Mouse (Mus musculus) stomach, embryonic 15.5 days (tissue): Measurements from ENCODE around the gene Nrros. TPM values are rescaled to one million over a fixed set of nuclear protein-coding genes. Genes with fewer than 3 reads are reported as not detected.
"Not testable (repeated sequence)": the region's sequence is repeated elsewhere in the genome, so short reads cannot be mapped to it uniquely, and the experiment has no call there.

Source experiments
- ATAC-seq: fragments of 200-750 bp; cut with Nextera tagmentation; 2 replicates; pipeline ENCODE4 v1.8.0; 2017; ENCODE audit warnings: low read depth, moderate number of reproducible peaks, moderate TSS enrichment; ENCODE audit not compliant: insufficient read depth, low FRiP score
- H3K27ac ChIP-seq: fragments of 300-500 bp; sonication (generic); 2 replicates; pipeline ENCODE4 v1.5.1; 2015; ENCODE audit warnings: mild to moderate bottlenecking, inconsistent platforms
- H3K27me3 ChIP-seq: fragments of 300-500 bp; sonication (generic); replicated peaks from 2 replicates; pipeline ENCODE4 v1.6.1; 2015; ENCODE audit warnings: inconsistent platforms
- H3K36me3 ChIP-seq: fragments of 300-500 bp; sonication (generic); 2 replicates; pipeline ENCODE4 v1.6.1; 2015; ENCODE audit warnings: inconsistent platforms
- H3K4me1 ChIP-seq: fragments of 300-500 bp; sonication (generic); 2 replicates; pipeline ENCODE4 v1.6.1; 2015; ENCODE audit warnings: inconsistent platforms
- H3K4me2 ChIP-seq: fragments of 300-500 bp; sonication (generic); 2 replicates; pipeline ENCODE4 v1.6.1; 2015; ENCODE audit warnings: mild to moderate bottlenecking, inconsistent platforms
- H3K4me3 ChIP-seq: fragments of 300-500 bp; sonication (generic); replicated peaks from 2 replicates; pipeline ENCODE4 v1.5.1; 2015; ENCODE audit warnings: inconsistent platforms
- H3K9ac ChIP-seq: fragments of 300-500 bp; sonication (generic); 2 replicates; pipeline ENCODE4 v1.6.1; 2015; ENCODE audit warnings: inconsistent platforms
- H3K9me3 ChIP-seq: fragments of 300-500 bp; sonication (generic); 2 replicates; pipeline ENCODE4 v1.6.1; 2016; ENCODE audit warnings: inconsistent platforms
- WGBS: fragments of 180-500 bp; shearing (Covaris S2); methylation state at CpG from one replicate; pipeline ENCODE4 v1.1.7; 2015; 5-methylcytosine and 5-hydroxymethylcytosine counted together
- polyA plus RNA-seq: library from polyadenylated mRNA; unstranded; fragments of >200 nt; fragmentation: Nextera tagmentation; extraction: Ambion mirVana; gene quantifications from 2 replicates; pipeline ENCODE4 v1.2.1, GENCODE M21; 2015

The Nrros gene
- polyA plus RNA-seq, 1 experiment from 2014 or later, result 19.5 TPM

DNA sequence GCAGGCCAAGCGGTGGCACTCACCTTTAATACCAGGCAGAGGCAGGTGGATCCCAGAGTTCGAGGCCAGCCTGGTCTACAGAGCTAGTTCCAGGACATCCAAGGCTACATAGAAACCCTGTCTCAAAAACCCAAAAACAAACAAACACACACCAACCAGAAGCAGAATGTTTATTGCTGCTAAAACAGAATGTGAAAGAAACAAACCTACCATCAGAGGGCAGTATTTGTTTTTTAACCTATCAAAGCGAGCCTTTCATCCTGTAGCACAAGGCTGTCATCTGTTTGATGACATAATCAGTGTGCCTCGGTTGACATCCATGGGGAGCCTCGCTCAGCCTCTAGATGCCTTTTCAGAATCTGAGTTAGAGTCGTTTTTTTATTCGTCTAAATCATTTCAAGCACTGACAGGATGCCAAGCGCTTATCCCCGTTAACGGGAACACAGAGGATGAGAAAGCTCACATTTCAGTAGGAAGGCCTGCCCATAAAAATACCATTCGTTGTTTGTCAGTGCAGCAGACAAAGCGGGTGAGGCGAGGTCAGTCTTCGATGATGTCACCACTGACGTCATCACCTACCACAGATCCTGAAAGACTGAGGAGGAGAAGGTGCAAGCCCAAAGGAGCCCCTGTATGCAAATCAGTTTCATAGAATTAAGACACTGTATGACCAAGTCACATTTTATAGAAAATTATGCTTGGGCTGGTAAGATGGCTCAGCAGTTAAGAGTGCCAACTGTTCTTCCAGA lies 54.3 kb downstream of the Nrros start:
- Histone ChIP-seq H3K36me3 (peaks cover 8% of the 10 kb centered on the region; the same call in 1 of the 2 replicates), H3K4me1 (no peaks in the 10 kb centered on the region; the same call in 1 of the 2 replicates), H3K9ac (no peak overlapping the region), H3K4me3 (no peak overlapping the region), H3K9me3 (no peaks in the 10 kb centered on the region), H3K4me2 (no peak overlapping the region), H3K27ac (no peak overlapping the region), H3K27me3 (no peaks in the 10 kb centered on the region)
- ATAC-seq, result no peak
- 68% methylated on average over 15 of the region's 15 CpGs for WGBS

DNA sequence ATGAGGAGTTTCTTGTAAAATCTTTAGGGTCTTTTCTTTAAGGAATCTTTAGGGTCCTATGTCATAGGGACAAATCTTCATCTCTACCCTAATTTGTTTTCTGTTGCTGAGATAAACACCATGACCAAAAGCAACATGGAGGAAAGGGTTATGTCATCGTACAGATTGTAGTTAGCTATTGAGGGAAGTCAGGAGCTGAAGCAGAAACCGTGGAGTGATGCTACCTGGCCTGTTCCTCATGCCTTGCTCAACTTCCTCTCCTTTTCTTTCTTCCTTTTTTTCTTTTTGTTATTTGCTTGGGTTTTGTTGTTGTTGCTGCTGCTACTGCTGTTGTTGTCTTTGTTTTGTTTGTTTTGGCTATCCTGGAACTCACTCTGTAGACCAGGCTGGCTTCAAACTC lies 56.8 kb downstream of the Nrros start:
- H3K27me3 ChIP-seq, result no peaks in the 10 kb centered on the region
- no peak overlapping the region for H3K27ac ChIP-seq
- no peak overlapping the region for H3K9ac ChIP-seq
- H3K4me1 ChIP-seq, result no peaks in the 10 kb centered on the region
- no peak for ATAC-seq
- H3K36me3 ChIP-seq, result peaks cover 11% of the 10 kb centered on the region; the same call in 1 of the 2 replicates
- 76% methylated on average over 2 of the region's 2 CpGs for WGBS
- no peak overlapping the region for H3K4me2 ChIP-seq
- H3K9me3 ChIP-seq, result no peaks in the 10 kb centered on the region
- no peak overlapping the region for H3K4me3 ChIP-seq

DNA sequence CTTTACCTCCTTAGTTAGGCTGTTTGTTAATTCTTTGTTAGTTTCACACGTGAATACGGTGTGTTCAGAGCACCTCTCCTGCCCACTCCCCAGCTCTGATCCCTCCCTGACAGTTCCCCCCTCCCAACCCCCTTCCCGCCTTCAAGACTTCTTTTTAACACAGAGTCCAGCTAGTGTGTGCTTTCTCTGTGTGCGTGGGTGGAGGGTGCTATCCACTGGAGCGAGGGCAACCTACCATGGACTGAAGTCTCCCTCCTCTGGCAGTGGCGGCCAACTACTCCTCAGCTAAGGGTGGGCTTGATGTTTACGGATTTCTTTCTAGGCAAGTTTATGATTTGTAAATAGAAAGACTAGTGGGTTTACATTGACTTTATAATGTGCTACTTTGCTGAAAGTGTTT lies 57.2 kb downstream of the Nrros start:
- Histone ChIP-seq H3K27ac (no peak overlapping the region), H3K4me3 (no peak overlapping the region), H3K4me1 (no peaks in the 10 kb centered on the region), H3K36me3 (peaks cover 11% of the 10 kb centered on the region; the same call in 1 of the 2 replicates), H3K27me3 (no peaks in the 10 kb centered on the region), H3K4me2 (no peak overlapping the region), H3K9me3 (no peaks in the 10 kb centered on the region), H3K9ac (no peak overlapping the region)
- no peak for ATAC-seq
- WGBS, result 76% methylated on average over 7 of the region's 7 CpGs

DNA sequence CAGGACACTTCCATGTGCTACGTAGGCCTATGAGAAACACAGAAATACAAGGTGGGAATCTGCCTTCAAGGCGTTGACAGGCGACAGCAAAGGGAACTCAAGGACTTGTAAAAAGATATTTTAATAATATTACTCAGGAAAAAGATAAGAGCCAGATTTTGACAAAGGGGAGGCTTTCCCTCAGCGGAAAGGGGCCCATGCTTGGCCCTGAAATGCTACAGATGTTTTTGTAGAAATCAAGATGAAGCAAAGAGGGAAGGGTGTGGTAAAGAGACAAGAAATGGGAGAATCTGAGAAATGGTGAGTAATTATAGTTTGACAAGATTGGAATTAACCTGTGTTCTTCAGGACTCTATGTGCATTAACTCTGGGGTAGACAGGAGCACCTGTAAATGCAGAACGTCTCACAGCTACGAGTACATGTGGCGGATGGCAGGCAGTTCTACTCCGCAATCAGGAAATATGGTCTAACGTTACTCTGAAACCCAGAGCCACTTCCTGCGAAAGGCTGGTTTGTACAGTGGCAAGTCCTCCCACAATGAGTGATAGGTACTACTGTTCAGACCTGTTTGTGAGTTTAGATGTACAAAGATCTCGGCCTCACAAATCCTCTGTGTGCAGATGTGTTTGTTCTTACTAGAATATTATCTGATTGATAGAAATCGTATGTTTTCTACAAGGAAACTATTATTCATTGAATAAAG lies 57.9 kb downstream of the Nrros start:
- H3K9ac ChIP-seq, result no peak overlapping the region
- H3K4me3 ChIP-seq, result no peak overlapping the region
- H3K9me3 ChIP-seq, result no peaks in the 10 kb centered on the region
- H3K4me2 ChIP-seq, result no peak overlapping the region
- 75% methylated on average over 12 of the region's 12 CpGs for WGBS
- H3K4me1 ChIP-seq, result no peaks in the 10 kb centered on the region
- H3K27me3 ChIP-seq, result no peaks in the 10 kb centered on the region
- ATAC-seq, result no peak
- H3K27ac ChIP-seq, result no peak overlapping the region
- H3K36me3 ChIP-seq, result peaks cover 11% of the 10 kb centered on the region; the same call in 1 of the 2 replicates

DNA sequence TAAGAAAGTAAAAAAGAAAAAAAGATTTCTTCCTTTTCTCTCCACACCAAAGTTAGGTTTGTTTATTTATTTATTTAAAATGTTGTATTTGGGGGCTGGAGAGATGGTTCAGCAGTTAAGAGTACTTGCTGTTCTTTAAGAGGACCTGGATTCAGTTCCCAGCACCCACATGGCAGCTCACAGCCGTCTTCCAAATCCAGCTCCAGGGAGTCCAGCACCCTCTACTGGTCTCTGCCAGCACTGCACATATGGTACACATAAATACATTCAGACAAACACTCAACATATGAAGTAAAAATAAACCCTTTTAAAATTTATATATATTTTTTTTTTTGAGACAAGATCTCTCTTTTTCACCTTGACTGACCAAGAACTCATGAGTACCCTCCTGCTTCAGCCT lies 59.7 kb downstream of the Nrros start:
- Histone ChIP-seq H3K27me3 (no peaks in the 10 kb centered on the region), H3K4me3 (no peak overlapping the region), H3K27ac (no peak overlapping the region), H3K4me2 (no peak overlapping the region), H3K4me1 (no peaks in the 10 kb centered on the region), H3K9ac (no peak overlapping the region), H3K9me3 (no peaks in the 10 kb centered on the region), H3K36me3 (peaks cover 11% of the 10 kb centered on the region; the same call in 1 of the 2 replicates)
- no peak for ATAC-seq
- 95% methylated on average over 1 of the region's 1 CpGs for WGBS

DNA sequence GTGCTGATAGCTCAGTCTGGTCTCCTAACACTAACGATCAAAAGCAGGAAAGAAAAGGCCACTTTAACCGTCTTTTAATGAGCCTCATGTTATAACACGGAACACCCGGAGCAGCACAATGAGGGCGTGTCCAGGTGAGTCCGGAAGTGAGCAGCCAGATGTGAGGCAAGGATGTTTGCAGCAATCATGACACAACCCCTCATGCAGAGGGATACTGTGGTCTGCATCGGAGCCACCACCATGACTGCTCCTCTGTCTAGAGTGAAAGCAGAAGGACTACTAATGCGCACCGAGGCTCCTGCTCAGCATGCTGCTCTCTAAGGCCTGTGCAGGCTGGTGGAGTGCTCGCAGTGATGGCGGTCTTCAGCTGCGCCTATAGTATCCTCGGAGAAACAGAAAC lies 63.1 kb downstream of the Nrros start:
- H3K9ac ChIP-seq, result no peak overlapping the region
- no peak overlapping the region for H3K27ac ChIP-seq
- 89% methylated on average over 13 of the region's 13 CpGs for WGBS
- H3K4me1 ChIP-seq, result peaks cover 4% of the 10 kb centered on the region; the same call in 1 of the 2 replicates
- no peaks in the 10 kb centered on the region for H3K9me3 ChIP-seq
- no peaks in the 10 kb centered on the region for H3K27me3 ChIP-seq
- peaks cover 8% of the 10 kb centered on the region; the same call in 1 of the 2 replicates for H3K36me3 ChIP-seq
- no peak for ATAC-seq
- no peak overlapping the region for H3K4me3 ChIP-seq
- H3K4me2 ChIP-seq, result no peak overlapping the region

DNA sequence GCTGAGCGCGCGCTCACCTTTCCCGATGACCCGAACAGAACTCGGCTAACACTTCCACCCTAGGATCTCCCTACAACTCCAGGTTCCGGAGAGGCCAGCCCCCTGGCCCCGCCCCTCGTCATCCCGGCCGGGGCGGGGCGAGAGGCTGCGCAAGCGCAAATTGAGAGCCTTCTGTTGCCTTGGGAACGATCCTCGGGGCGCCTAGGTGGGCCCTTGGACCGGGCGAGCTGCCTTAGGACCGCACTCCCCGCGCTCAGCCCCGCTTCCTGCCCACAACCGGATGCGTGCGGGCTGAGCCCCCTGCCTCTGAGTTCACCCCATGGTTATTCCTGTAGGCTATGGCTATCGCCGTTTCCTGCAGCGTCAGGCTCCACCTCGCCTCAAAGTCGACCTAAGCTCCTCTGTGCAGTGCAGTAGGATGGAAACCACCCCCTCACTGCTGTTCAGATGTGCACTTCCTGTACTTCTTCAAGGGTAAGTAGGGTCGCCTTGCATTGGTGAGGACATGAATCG lies 65.7 kb downstream of the Nrros start, which contains the start of the genes Pigx and Cep19:
Pigx (minus strand) TSS at position 103 of the 513 bp plus-strand sequence.
Cep19 (plus strand) TSS at position 163 of the 513 bp plus-strand sequence.
- Histone ChIP-seq H3K27me3 (no peaks in the 10 kb centered on the region), H3K36me3 (peaks cover 2% of the 10 kb centered on the region; the same call in 1 of the 2 replicates), H3K9me3 (no peaks in the 10 kb centered on the region), H3K4me3 (peak within 1 kb of the TSS; percentile 96), H3K4me1 (peaks cover 4% of the 10 kb centered on the region; the same call in 1 of the 2 replicates), H3K4me2 (peak within 1 kb of the TSS; percentile 79), H3K9ac (peak within 1 kb of the TSS; percentile 80), H3K27ac (peak within 1 kb of the TSS; percentile 86)
- under 1% methylated on average over 34 of the region's 34 CpGs for WGBS
- ATAC-seq, result peak; percentile 96

DNA sequence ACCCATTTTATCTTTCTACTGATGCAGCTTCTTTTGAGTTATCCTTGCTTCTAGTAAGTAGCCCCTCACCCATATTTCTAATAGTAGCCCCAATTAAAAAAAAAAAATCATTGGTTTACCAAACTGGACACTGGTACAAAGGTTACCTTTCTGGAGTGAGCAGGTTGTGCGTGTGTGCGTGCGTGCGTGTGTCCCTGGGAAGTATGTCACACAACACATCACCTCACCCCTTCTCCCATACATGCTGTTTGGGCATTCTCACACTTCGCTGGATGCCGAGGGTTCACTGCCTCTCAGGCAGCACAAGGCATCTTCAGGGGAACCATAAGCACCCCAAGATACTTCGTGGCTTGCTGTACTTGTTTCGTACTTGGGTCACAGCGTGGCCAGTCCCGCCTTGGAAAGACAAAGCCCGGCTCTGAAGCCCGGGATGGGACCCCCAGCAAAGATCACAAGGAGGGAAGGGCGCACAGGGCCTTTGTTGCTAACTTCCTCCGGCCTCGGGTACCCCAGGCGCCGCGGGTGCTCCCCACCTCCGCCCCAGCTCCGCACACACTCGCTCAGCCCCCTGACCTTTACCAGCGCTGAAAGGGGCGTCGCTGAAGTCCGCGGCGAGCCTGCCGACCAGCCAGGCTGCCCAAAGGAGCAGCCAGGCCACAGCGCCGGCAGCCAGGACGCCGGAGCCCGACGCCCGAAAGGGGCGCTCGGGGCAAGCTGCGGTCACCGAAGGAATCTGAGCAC lies 66.3 kb downstream of the Nrros start:
- no peaks in the 10 kb centered on the region for H3K9me3 ChIP-seq
- under 1% methylated on average over 39 of the region's 39 CpGs for WGBS
- H3K27ac ChIP-seq, result peak overlapping the region; percentile 86
- peak overlapping the region; percentile 80 for H3K9ac ChIP-seq
- ATAC-seq, result peak; percentile 61
- no peaks in the 10 kb centered on the region for H3K27me3 ChIP-seq
- peaks cover 4% of the 10 kb centered on the region; the same call in 1 of the 2 replicates for H3K36me3 ChIP-seq
- H3K4me1 ChIP-seq, result peaks cover 4% of the 10 kb centered on the region; the same call in 1 of the 2 replicates
- H3K4me3 ChIP-seq, result peak overlapping the region; percentile 96
- H3K4me2 ChIP-seq, result peak overlapping the region; percentile 79

DNA sequence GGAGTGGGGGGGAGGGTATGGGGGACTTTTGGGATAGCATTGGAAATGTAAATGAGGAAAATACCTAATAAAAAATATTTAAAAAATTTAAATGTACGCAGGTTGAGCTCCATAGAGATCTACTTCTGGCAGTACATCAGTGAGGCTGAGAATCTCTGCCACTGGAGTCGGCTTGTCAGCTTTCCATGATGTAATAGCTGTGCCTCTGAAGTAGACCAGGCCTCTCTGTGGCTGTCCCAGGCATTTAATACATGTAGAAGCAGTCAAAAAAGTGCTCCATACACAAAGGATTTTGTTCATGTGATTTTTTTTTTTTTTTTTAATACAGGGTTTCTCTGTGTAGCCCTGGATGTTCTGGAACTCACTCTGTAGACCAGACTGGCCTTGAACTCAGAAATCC lies 67.6 kb downstream of the Nrros start:
- not testable (repeated sequence) for H3K9me3 ChIP-seq, H3K27ac ChIP-seq, H3K4me3 ChIP-seq, H3K4me1 ChIP-seq, H3K27me3 ChIP-seq, H3K4me2 ChIP-seq, ATAC-seq, H3K9ac ChIP-seq, H3K36me3 ChIP-seq
- WGBS, result 83% methylated on average over 2 of the region's 2 CpGs
